Mouse (Mus musculus) induced T-regulatory cell, adult 2 months (primary cell): ENCODE measurements around the gene Gm12394.
"Not testable (repeated sequence)": the region's sequence is repeated elsewhere in the genome, so short reads cannot be mapped to it uniquely, and the experiment has no call there.

Source experiments
- DNase-seq: peaks from one replicate; pipeline ENCODE4 v3.0.0-alpha.2; 2012; ENCODE audit warnings: low read depth

Gm12394 gene

GRCm38 (mm10) chr4:42860483-42860882 is 3.9 kb upstream of the Gm12394 start:
- not testable (repeated sequence) for DNase-seq

- not testable (repeated sequence) for DNase-seq
Measured at GRCm38 (mm10) chr4:42853788-42854187, 2.8 kb downstream of the Gm12394 start, which contains the start of gene Fam205a1. TSS of gene Fam205a1 (minus strand) at chr4:42853888.

- DNase-seq = not testable (repeated sequence)
Measured at GRCm38 (mm10) chr4:42773893-42774292, 82.7 kb downstream of the Gm12394 start, which contains the start of gene Ccl21a. TSS of gene Ccl21a (minus strand) at chr4:42773993.

- not testable (repeated sequence) for DNase-seq
Measured at GRCm38 (mm10) chr4:42756477-42756876, 100.1 kb downstream of the Gm12394 start, which contains the start of gene Ccl19. TSS of gene Ccl19 (minus strand) at chr4:42756577.

GRCm38 (mm10) chr4:42735245-42735644 is 121.3 kb downstream of the Gm12394 start, which contains the start of gene 4930578G10Rik:
TSS of gene 4930578G10Rik (plus strand) at chr4:42735545.
- not testable (repeated sequence) for DNase-seq
